Mouse (Mus musculus) heart, postnatal 10 days (tissue): ENCODE data around the gene Vtcn1. TPM values are rescaled to one million over a fixed set of nuclear protein-coding genes. Genes with fewer than 3 reads are reported as not detected.
"Not testable (repeated sequence)": the region's sequence is repeated elsewhere in the genome, so short reads cannot be mapped to it uniquely, and the experiment has no call there.

Experiments used
- DNase-seq, 2 experiments: peaks; one replicate each; pipeline ENCODE4 v3.0.0; 2021
- intact Hi-C: fragments of 180-260 bp; cut with DNase I; formaldehyde crosslinking; loops from one replicate; pipeline ENCODE4 v1.15.1; 2025
- total RNA-seq, 2 experiments: library from RNA; stranded (reverse); gene quantifications; 2 replicates each; pipeline ENCODE4 v1.2.3; 2021

Gene Vtcn1
- under 1 TPM; 0.24 to 0.79 TPM for total RNA-seq

DNA sequence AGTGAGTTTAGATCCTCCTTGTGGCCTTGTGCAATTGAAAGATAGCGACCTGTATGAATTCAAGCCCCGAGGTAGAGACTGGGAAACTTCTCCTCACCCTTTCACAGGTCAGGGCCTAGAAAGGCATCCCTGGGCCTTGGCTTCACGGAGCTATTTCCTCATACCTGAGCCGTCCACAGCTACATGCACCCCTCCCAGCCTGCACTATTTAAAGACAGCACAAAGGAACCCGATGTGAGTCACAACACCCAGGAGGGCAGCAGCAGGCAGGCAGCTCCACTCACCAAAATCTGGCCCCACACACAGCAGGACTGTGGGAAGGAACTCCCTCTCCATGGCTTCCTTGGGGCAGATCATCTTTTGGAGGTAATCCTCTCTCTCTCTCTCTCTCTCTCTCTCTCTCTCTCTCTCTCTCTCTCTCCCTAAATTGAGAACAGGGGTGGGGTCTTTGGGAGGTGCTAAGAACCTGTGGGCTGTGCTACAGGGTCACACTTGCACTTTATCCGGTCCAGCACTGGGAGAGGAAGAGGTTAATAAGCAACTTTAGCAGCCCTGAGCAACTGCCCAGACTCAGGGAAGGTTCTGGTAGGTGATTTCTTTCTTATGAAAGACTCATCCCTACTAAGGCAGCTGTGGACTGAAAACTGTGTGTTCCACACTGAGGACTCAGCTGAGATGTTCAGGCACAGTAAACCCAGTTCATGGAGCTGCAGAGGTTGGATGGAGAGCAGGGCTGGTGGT, at the start of gene Vtcn1:
Vtcn1 (plus strand) TSS at position 235 of the 741 bp plus-strand sequence.
- DNase-seq: no peak
- intact Hi-C loops: no loop called here

DNA sequence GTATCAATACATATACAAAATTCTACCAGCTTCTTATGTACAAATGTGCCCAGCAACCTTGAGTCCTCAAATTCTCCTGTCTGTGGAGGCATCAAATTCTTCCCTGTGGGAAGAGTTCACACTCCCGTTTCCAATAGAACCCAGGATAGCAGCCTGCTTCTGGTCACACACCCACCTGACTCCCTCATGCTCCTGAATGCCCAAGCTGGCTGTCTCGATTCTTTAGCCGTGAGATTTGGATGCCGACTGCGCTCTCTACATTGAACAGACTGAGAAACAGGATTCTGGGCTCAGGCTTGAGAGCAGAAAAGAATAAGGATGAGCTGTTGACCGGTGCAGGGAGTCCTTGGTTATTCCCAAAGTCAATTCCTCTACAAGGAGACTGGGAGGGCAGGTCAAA, 48.3 kb upstream of the Vtcn1 start:
- intact Hi-C loops: no loop called here
- DNase-seq: no peak

DNA sequence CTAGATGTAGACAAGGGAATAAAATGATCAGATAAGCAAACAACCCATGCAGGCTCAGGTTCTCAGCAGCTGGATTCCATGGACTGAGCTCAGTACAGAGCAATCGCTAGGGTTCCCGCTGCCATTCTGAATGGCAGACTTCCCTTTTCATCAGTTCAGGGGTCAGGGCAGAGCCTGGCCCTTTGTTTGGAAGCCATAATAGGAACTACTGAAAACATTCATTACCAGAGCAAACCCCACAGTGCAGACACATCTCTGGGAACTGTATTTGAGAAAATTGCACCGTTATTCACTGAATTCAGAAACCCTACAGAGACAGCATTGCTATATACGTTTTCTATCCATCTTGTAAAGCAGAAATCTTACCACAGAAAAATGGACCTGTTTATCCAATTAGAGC, 47.7 kb upstream of the Vtcn1 start:
- intact Hi-C loops: no loop called here

DNA sequence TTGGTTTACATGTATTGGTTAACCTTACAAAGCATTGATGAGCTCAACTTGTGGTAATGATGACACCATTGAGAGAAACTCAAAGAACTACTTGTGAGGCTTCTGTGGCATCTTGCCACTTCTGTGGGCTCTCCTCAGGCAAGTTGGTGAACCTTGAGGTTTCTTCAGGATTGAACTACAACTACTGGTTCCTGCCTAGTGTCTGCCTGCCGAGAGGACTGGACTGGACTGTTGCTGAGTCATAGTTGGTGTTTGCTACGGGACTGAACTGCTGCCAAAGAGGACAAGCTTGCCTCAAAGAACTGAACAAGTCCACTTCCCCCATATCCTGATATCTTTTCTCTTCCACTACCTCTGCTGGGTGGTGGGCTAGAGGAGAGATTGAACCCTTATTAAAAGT, 39.2 kb upstream of the Vtcn1 start:
- DNase-seq: no peak
- intact Hi-C loops: no loop called here

More for the DNA sequence above, 47.7 kb upstream of the Vtcn1 start:
- no peak for DNase-seq

DNA sequence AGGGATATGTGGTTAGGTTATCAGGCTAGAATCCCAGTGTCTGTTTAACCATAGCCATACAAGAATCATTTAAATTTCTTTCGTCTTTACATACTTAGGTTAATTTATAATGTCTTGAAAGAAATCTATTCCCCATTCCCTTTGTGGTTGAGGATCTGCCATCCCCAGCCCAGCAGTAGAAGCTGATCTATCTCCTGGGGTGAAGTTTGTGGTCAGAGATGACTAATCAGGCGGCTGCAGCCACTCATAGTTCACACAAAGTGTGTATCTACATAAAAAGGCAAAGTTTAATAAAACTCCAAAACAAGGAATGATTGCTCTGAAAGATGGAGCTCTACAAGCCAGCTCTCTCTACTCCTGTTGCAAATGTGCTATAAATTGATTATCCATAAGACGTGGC, 33.6 kb upstream of the Vtcn1 start:
- intact Hi-C loops: no loop called here

DNA sequence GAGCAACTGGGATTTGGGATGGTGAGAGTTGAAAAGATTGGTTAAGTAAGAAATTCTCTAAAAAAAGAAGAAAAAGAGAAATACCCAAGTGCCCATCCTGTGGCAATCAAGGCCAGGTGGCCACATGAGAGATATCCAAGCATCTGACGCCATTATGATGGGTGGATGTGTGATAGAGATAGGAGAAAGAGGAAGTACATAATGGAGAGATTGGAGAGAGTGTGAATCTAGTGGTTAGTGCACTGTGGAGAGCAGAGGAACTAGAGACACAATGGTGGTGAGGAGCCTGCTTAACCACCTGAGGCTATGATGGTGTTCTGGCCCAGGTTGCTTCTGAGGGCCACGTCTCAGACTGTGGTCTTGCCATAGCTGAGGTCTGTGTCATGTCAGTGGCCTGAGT, 31.9 kb upstream of the Vtcn1 start:
- DNase-seq: no peak

More for the DNA sequence above, 33.6 kb upstream of the Vtcn1 start:
- no peak for DNase-seq

DNA sequence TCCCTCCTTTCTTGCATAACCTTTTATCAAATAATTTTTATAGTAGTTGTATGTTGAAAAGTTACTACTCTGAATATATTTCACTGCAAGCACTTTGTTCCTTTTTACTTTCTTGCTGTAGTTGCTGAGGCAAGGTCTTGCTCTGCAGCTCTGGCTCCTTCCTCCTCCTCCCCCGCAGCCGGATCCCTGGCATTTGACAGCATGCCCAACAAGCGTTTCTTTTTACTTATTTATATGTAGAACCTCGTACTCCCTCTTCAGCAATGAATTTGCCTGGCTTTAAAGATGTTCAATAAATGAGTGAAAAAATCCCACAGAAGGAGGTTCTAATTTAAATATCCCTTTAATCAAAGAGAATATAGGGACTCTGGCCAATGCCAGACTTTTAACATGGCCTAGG, 28.7 kb upstream of the Vtcn1 start:
- intact Hi-C loops: no loop called here
- DNase-seq: no peak

More for the DNA sequence above, 31.9 kb upstream of the Vtcn1 start:
- intact Hi-C loops: no loop called here

DNA sequence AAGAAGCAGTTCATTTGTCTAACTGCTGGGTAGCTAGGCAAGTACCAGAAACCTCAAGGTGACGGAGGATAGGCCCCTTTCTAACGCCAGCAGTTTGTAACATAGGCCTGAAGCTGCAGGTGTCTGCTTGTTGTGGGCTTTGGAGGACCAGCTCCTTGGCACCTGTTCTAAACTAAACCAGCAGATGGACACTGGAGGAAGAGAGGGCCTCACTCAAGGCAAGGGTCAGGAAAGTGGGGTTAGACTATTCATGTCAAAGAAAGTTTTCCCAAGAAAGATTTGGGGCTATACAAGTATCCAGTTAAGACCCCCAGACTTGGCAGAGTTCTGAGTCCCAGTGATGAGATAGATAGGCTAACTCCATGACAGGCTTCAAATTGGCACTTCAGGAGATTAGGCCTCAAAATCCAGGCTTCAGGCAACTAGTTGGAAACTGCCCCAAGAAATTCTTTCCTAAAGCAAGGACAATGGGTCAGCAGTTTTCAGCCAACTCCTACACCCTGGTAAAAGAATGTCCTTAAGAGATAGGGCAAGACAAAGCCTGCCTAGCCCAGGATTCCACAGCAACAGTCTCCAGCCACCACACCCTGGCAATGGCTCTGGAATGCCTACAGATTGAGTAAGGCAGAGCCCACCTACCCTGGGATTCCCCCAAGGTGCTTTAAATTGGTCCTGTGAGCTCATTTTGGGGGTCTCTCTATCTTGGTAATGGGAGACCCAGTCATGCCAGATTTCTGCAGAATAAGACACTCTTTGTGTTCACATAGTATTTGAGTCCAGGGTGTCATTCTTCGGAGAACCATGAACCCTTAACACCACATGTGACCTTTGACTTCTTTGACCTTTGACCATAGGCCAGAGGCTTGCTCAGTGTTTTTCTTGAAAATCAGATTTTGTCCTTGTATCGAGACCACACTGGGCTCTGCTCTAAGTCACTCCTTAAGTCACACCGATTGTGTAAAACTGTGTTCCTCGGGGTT, 27.8 kb upstream of the Vtcn1 start:
- intact Hi-C loops: no loop called here

DNA sequence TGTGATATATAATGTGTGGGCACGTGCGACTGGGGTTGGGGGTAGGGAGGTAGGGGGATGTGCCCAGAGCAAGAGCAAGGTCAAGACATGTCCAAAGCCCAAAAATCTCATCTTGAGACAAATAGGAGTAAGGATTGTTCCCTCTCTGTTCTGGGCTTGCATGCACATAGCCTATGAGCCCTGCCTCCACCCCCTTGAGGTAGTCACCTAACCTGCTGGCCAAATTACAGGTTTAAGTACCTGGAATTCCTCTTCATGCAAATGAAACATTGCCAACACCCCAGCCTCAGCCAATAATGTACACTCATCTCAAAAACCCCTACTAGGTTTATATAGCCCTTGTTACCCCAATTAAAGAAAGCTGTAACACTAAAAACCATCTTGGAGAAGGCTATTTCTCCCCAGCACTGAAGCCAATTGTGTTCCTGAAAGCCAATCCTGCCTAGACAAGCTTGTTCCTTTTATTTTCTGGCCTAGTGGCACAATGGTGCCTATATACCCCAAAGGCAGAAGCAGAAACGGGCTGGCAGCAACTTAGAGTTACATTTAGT, 26.3 kb upstream of the Vtcn1 start:
- intact Hi-C loops: no loop called here
- no peak for DNase-seq

More for the DNA sequence above, 27.8 kb upstream of the Vtcn1 start:
- DNase-seq: no peak

DNA sequence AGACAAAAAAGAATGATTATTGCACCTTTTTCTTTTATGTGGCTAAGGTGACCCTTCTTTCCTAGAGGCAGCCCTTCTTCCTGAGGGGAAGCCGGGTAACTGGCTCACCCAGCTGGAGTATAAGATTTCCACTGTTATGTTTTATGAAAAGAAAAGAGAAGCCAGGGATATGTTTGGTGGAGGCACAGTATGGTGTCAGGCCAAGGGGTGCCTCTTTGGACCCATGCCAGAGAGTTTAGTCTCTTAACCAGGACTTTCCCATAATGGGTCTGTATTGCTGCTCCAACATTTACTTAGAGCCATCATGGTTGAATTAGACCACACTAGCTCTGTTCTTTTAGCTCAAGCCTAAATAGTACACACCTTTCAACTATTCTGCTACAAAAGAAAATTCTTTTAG, 20.3 kb upstream of the Vtcn1 start:
- intact Hi-C loops: no loop called here
- DNase-seq: no peak

DNA sequence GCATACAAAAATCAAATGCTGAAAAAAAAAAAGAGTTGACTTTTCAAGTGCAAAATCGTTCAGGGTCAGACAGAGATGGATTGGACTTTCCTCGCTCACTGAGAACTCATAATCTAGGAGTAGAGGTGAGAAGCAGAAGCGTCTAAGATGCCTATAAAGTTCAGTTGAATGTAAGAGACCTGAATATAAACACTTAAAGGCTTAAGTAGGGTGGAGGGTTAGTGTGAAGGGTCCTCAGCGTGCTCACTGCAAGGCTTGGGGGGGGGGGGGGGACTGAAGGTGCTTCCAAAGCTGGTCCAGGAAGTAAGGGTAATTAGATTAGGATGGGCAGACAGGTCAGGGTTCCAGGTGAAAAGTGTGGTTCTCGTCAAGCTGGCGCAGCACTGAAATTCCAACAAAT, 19.3 kb upstream of the Vtcn1 start:
- no peak for DNase-seq
- intact Hi-C loops: no loop called here

DNA sequence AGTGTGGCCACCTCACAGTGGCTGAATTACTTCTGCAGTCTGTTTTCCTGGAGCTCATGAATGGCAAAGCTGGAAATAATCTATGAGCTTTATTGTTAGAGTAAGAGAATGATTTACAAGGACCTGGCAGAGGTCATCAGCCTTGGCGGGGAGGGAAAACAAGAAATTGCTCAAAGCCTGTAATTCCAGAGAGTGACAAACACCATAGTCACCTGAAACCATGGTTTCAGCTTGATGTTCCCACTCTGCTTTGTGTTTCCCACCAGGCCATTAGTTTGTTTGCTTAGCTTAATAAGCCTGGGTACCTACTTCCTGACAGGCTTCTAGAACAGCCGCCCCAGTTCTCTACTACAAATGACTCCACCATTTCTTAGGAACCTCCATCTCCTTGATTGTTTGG, 14.8 kb upstream of the Vtcn1 start:
- no peak for DNase-seq
- intact Hi-C loops: no loop called here

DNA sequence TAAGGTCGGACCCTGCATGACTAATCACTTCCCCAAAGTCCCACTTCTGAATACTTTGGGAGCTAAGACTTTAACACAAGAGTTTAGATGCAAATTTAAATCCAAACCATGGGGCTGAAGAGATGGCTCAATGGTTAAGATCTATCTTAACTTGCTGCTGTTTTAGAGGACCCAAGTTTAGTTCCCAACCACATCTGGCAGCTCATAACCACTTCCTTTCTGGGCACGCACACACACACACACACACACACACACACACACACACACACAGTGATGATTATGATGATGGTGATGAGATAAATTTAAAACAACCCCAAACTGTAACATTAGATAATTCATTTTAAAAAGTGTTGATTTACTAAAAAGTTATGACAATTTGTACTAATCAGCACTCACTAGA, 13.4 kb upstream of the Vtcn1 start:
- no peak for DNase-seq
- intact Hi-C loops: no loop called here

DNA sequence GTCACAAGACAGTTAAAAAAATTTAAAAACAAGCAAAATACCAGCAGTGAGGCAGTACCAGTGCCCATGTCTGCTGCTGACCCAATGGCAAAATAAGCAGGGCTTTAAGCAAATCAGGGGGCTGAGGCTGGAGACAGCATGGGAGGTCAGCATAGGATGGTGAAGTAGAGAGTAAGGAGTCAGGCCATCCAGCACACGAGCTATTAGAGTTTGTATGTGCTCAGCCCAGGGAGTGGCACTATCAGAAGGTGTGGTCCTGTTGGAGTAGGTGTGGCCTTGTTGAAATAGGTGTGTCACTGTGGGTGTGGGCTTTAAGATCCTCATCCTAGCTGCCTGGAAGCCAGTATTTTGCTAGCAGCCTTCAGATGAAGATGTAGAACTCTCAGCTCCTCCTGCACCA, 9.8 kb upstream of the Vtcn1 start:
- DNase-seq: not testable (repeated sequence)

DNA sequence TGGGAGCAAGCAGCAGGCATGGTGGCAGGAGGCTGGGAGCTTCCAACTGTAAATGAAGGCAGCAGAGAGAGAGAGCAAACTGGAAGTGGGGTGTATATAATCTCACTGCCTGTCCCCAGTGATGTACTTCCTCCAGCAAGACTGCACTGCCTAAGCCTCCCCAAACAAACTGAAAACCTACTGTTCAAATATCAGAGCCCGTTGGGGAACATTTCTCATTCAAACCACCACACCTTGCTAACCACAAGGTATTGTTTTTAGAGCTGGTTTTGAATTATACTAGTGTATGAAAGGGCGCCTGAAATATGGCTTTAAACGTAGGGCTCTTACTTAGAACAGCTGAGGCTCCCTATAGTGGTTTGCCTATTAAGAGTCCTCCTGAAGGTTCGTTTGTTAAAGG, 6.5 kb upstream of the Vtcn1 start:
- no peak for DNase-seq
- intact Hi-C loops: no loop called here

More for the DNA sequence above, 9.8 kb upstream of the Vtcn1 start:
- intact Hi-C loops: not testable (repeated sequence)

DNA sequence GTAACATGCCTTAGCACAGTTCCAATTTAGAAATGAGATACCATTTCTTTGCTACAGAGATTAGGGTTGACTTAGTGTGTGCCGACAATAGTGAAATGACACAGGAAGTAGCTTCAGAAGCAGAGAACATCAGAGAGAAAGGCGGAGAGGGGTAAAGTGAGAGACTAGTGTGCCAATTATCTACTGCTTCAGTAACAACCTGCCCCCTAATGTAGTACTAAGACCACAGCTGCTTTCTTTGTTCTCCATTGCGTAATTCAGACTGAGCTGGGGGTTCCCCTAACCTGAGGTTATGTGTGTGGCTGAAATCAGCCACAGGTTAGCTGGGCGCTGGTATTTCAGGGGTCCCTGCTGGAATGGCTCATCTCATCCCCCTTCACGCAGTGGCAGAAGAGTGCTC, 5.7 kb upstream of the Vtcn1 start:
- no peak for DNase-seq
- intact Hi-C loops: no loop called here

DNA sequence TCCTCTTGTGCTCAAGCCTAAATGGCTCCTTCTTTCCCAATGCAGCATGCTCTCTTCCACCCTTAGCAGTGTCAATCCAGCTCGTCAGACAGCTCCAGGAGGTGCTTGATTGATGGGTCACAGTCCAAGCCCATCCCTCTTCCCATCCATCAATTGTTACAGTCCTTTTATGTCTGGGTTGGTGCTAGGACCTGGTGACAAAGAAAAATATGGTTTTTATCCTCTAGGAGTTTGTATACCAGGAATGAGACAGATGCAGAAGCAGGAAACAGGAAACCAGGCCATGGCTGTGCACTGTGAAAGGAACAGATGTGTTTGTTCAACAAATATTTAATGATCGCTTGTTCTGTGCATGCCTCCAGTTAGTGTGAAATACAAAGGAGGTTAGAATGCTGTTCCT, 4.4 kb upstream of the Vtcn1 start:
- intact Hi-C loops: no loop called here
- no peak for DNase-seq

DNA sequence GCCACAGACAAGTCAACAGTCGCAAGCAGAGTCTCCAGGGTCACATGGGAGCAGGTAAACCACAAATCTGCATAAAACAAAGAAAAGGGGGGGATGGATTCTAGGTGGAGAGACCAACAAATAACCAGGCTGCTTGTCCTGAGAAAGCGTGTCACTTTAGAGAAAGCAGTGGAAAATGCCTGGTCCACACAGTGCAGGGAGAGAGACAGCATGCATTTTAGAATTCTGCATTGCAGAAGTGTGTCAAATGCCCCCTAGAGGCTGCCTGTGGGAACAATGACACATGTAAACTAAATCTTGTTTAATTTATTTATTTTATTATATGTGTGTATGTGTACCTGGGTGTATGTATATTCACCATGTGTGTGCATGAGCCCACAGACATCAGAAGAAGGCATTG, 4.0 kb upstream of the Vtcn1 start:
- intact Hi-C loops: no loop called here
- DNase-seq: no peak

DNA sequence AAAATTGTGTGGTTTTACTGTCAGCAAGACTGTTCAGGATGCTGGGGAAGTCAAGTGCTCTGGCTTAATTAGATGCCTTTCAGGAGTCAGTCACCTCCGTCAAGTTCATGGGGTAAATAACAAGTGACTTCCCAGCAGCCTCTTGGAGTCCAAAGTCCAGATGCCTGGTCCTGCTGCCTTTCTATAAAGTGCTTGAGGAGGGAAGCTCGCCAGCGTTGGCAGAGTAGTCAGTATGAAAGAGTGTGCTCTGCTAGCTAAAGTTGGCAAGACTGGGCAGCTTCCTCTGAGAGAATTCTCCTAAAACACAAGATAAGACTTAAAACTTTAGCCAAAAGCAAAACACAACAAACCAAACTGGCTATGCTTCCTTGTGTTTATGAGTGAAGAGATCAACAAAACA, 18.5 kb downstream of the Vtcn1 start:
- DNase-seq: no peak
- intact Hi-C loops: no loop called here

DNA sequence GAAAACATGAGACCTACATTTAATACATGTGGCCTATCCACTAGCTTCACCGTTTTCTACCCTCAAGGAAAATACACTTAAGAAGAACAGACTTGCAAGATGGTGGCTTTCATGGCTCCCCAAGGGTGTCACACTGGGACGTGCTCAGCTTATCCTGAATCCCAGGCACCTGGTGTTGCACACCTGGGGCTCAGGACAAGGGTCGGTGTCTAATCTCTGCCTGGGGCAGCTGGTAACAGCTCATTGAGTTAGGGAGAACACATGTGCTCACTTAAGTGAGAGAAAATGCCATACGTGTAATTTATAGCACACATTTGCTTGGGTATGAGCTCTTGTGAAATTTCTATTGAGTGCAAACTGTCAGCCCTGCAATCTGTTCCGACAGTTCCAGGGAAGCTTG, 19.1 kb downstream of the Vtcn1 start:
- intact Hi-C loops: no loop called here

DNA sequence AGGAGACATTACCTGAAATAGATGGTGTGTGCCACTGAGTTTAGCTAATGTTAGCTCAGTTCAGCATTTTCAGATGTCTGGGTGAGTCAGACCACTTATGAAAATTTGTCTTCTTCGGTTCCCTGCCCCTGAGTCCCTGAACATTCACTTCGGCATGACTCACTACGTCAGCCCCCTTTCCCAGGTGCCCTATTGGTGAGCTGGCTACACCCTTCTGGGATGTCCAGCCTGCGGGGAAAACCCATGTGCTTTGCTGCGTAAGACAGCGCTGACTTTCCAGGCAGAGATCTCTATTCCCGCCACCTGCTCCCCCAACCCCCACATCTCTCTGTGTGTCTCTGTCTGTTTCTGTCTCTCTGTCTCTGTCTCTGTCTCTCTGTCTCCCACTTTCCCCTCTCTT, 23.1 kb downstream of the Vtcn1 start:
- DNase-seq: no peak
- intact Hi-C loops: no loop called here

More for the DNA sequence above, 19.1 kb downstream of the Vtcn1 start:
- no peak for DNase-seq

DNA sequence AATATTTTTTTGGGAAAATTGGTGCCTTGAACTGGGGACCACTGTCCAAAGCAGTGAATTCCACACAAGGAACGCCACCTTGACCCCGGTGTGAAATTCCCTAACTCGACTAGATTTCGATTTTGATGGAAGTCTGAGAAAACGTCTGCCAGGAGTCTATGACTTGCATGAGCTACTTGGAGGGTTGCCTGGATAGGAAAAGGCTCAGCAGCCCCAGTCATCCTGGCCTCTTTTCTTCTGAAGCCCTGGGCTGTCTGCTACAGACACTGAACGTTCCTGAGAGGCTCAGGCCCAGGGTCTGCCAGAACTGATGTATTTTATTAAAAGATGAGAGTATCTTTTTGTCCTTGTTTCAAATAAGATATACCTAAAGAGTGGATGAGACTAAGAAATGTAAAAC, 25.2 kb downstream of the Vtcn1 start:
- DNase-seq: peak; percentile 7 to 11
- intact Hi-C loops: no loop called here
